Mouse (Mus musculus) lung, postnatal 0 days (tissue): Measurements from ENCODE around the gene Thtpa.

Experiments
- CTCF ChIP-seq: IDR thresholded peaks from 2 replicates; pipeline ENCODE4 v1.5.1; 2016; ENCODE audit warnings: antibody characterized with exemption, mild to moderate bottlenecking
- EP300 ChIP-seq: IDR thresholded peaks from 2 replicates; pipeline ENCODE4 v1.6.1; 2016; ENCODE audit warnings: antibody characterized with exemption, mild to moderate bottlenecking, control low read depth

DNA sequence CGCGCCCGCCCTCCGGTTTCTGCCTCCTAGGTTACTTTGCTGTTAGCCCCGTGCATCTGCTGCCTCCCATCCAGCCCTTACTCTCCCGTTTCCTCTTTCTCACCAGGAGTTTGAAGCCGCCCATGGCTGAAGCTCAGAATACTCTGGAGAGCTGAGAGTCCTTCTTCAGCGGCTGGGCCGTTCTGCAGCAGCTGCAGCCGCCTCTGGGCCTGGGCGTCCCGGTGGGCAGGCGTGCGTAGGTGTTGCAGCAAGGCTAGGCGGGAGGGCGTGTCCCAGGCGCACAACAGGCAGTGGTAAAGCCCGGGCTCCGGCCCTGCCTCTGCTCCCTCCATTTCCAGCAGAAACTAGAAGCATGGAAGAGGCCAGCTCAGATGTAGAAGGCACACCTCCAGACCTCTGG is 22.8 kb upstream of the Thtpa start:
- no peak for TF ChIP-seq CTCF
- no peak for TF ChIP-seq EP300
